Mouse (Mus musculus) CD4-positive naive resting alpha-beta T cell, adult 57 days (primary cell): ENCODE data around the gene Gm21394. TPM values are rescaled to one million over a fixed set of nuclear protein-coding genes. Genes with fewer than 3 reads are reported as not detected.

Experiments
- total RNA-seq: library from RNA; stranded (reverse); gene quantifications from one replicate; pipeline ENCODE4 v1.2.4, GENCODE M21; 2023

Gm21394 gene
- total RNA-seq, result not detected

DNA sequence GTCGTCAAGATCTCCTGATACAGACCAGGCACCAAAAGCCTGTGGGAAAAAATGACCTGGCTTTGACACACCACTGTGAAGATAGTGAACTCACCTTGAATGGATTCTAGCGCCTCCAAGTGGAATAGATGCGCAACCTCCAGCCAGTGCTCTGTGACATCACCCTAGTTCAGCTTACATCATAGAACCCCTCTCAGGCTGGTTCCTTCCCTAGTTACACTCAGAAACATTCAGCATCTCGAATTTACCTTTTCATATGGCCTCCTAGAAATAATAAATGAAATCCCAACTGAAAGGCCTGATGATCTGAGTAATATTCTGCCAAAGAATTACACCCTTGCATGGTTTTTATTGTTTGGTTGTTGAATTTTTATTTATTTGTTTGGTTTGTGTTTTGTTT lies at the start of gene Gm21394:
Gene Gm21394 (minus strand): TSS at position 101 of the 400 bp plus-strand sequence.

Other genes starting within 250 kb of the Gm21394 start
- not detected for gene Gm21409, start 181.8 kb upstream of the Gm21394 start, total RNA-seq